Mouse (Mus musculus) bone marrow, adult 2 months (tissue): Measurements from ENCODE around the gene Brd4.

Experiments
- CTCF ChIP-seq: fragments of 200-500 bp; IDR thresholded peaks from 2 replicates; pipeline ENCODE4 v1.5.1; 2011; ENCODE audit warnings: low read length, control low read depth; ENCODE audit not compliant: control insufficient read depth, insufficient read depth
- POLR2A ChIP-seq: fragments of 200-500 bp; IDR thresholded peaks from 2 replicates; pipeline ENCODE4 v1.6.1; 2011; ENCODE audit warnings: low read depth, mild to moderate bottlenecking, control low read depth, low read length, borderline replicate concordance; ENCODE audit not compliant: control insufficient read depth

DNA sequence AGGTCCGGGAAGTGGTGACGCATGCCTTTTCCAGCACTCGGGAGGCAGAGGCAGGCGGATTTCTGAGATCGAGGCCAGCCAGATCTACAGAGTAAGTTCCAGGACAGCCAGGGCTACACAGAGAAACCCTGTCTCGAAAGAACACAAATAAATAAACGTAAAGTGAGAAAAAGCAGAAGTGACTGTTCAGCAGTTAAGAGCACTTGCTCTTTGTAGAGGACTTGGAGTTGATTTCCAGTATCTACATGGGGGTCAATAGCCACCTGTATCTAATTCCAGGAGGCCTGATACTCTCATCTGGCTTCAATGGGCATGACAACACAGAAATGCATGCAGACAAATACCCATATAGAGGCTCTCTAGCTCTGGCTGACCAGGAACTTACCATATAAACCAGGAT lies 15.4 kb downstream of the Brd4 start:
- TF ChIP-seq POLR2A (no peak), CTCF (no peak)
